Mouse (Mus musculus) heart, postnatal 0 days (tissue): ENCODE measurements around the gene Mafg.

Source experiments
- CTCF ChIP-seq: IDR thresholded peaks from 2 replicates; pipeline ENCODE4 v1.5.1; 2016; ENCODE audit warnings: antibody characterized with exemption, control low read depth, low read depth
- EP300 ChIP-seq: IDR thresholded peaks from 2 replicates; pipeline ENCODE4 v1.6.1; 2016; ENCODE audit warnings: antibody characterized with exemption, low read depth

DNA sequence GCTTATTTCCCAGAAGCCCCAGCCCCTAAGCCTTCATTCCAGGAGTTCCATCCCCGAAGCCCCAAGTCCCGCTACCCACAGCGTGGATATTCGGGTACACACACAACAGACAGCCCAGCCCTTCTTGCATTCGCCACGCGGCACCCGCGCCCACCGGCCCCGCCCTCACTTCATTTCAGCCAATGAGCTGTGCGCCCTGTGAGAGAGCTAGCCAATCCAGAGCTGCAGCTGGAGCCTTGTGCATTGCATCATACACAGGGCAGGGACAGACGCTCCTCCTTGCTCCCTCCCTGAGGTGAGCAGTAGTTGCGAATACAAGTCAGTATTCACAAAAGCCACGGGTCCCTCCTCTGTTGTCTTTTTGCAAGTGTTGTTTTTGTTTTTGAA lies 10.2 kb upstream of the Mafg start, which contains the start of gene Pycr1:
- TF ChIP-seq EP300 (no peak), CTCF (no peak)
